Mouse (Mus musculus): ENCODE results near the gene Trir.

Trir gene

GRCm38 (mm10) chr8:85037366-85037680, 10.7 kb downstream of the Trir start:
- no peak for DNase-seq

GRCm38 (mm10) chr8:85037681-85038531, 11.3 kb downstream of the Trir start:
- DNase-seq = peak; percentile 42

- DNase-seq = no peak
Measured at GRCm38 (mm10) chr8:85043619-85044018, 17.0 kb downstream of the Trir start.

- no peak for DNase-seq
Measured at GRCm38 (mm10) chr8:85057367-85057766, 30.7 kb downstream of the Trir start.

- peak; percentile 92 for DNase-seq
Measured at GRCm38 (mm10) chr8:85059879-85060616, 33.4 kb downstream of the Trir start, which contains the start of gene Fbxw9. Fbxw9 (plus strand) TSS chr8:85060055.

GRCm38 (mm10) chr8:85062603-85063002, 36.0 kb downstream of the Trir start:
- no peak for DNase-seq

- peak; percentile 90 for DNase-seq
Measured at GRCm38 (mm10) chr8:85065213-85065612, 38.6 kb downstream of the Trir start.

GRCm38 (mm10) chr8:85067155-85067554, 40.5 kb downstream of the Trir start:
- DNase-seq = no peak

- DNase-seq = no peak
Measured at GRCm38 (mm10) chr8:85067982-85068381, 41.4 kb downstream of the Trir start, which contains the start of gene Gm5741. Gm5741 (minus strand) TSS chr8:85067982.

- DNase-seq = peak; percentile 58
Measured at GRCm38 (mm10) chr8:85071041-85071440, 44.4 kb downstream of the Trir start.

- DNase-seq = peak; percentile 90
Measured at GRCm38 (mm10) chr8:85071514-85072281, 45.1 kb downstream of the Trir start, which contains the start of gene Dhps. Dhps (plus strand) TSS chr8:85071757.

- DNase-seq = no peak
Measured at GRCm38 (mm10) chr8:85072364-85072929, 45.8 kb downstream of the Trir start.

- no peak for DNase-seq
Measured at GRCm38 (mm10) chr8:85073041-85073612, 46.5 kb downstream of the Trir start.

GRCm38 (mm10) chr8:85074167-85074566, 47.5 kb downstream of the Trir start:
- DNase-seq = no peak

- DNase-seq = no peak
Measured at GRCm38 (mm10) chr8:85074617-85075016, 48.0 kb downstream of the Trir start.

- peak; percentile 42 for DNase-seq
Measured at GRCm38 (mm10) chr8:85076001-85076400, 49.4 kb downstream of the Trir start.

GRCm38 (mm10) chr8:85076993-85077392, 50.4 kb downstream of the Trir start:
- DNase-seq = peak; percentile 76
